ENCODE assay signal across 17 mouse cellular contexts in genomic region chr7:98498656-98499560, GRCm38 (mm10). TPM values are rescaled to one million over a fixed set of nuclear protein-coding genes. Genes with fewer than 3 reads are reported as not detected.
DNase-seq lines count a peak whose midpoint lies in the region; ATAC-seq and TF ChIP-seq lines count a peak whose summit lies in the region.
"Had no signal": no experiment of that assay in that cellular context is flagged by ENCODE, and none has a peak within 500 bp of the region (broad histone marks: within the 10 kb centered on the region; RNA-seq: fewer than 3 reads in every experiment).

No protein-coding gene starts in this region.

- no peak overlapping the region for H3K9ac ChIP-seq in forebrain, postnatal 0 days

- no peak for DNase-seq in forebrain, embryonic 10.5 days (ENCODE audit: extremely low spot score, low spot score)
- DNase-seq in forebrain, postnatal 0 days, result no peak
- no peak for DNase-seq in left cerebral cortex, adult 2 months (ENCODE audit: extremely low spot score in 1 of 2, low spot score in 2 of 2)
- no peak for DNase-seq in left cerebral cortex, postnatal 14 days (ENCODE audit: low spot score in 2 of 2)
- DNase-seq in cerebellum, postnatal 10 days, result peak; percentile 62 to 64
- DNase-seq in kidney, postnatal 25 days, result peak; percentile 52 to 79
- DNase-seq in layer of hippocampus, adult 9-11 months, result no peak
- DNase-seq in natural killer cell, adult 2 months (ENCODE audit: low spot score in 2 of 2), result no peak
- DNase-seq: adrenal gland, postnatal 25 days; liver; thymus, adult 18-20 months had no signal

- no peaks in the 10 kb centered on the region for H3K27me3 ChIP-seq in forebrain, embryonic 10.5 days (ENCODE audit: poor library complexity, severe bottlenecking)
- no peaks in the 10 kb centered on the region for H3K27me3 ChIP-seq in forebrain, postnatal 0 days (ENCODE audit: insufficient read depth, low read length)

- peaks cover 58% of the 10 kb centered on the region for H3K4me1 ChIP-seq in forebrain, embryonic 10.5 days
- H3K4me1 ChIP-seq in forebrain, postnatal 0 days (ENCODE audit: insufficient read depth), result 0 out of 2 replicates have a peak, but pooled peaks cover 2% of the 10 kb centered on the region

- no peak for ATAC-seq in forebrain, postnatal 0 days

- WGBS in forebrain, embryonic 10.5 days, result 88% methylated on average over 20 of the region's 20 CpGs
- 81% methylated on average over 20 of the region's 20 CpGs for WGBS in forebrain, postnatal 0 days

- no peaks in the 10 kb centered on the region for H3K9me3 ChIP-seq in forebrain, embryonic 10.5 days
- no peaks in the 10 kb centered on the region for H3K9me3 ChIP-seq in forebrain, postnatal 0 days (ENCODE audit: low read length)

- intact Hi-C loops in left cerebral cortex, adult 2 months (cut with DNase I), result no loop called here
- intact Hi-C loops in left cerebral cortex, postnatal 14 days (cut with DNase I), result no loop called here

- H3K4me3 ChIP-seq in forebrain, embryonic 10.5 days, result no peak overlapping the region
- H3K4me3 ChIP-seq in forebrain, postnatal 0 days (ENCODE audit: low read depth, low read length), result no peak overlapping the region
- no peak overlapping the region for H3K4me3 ChIP-seq in left cerebral cortex, adult 2 months

- no peak for TF ChIP-seq CTCF in forebrain, postnatal 0 days (IDR thresholded peaks at IDR 0.05; ENCODE audit: low read depth)
- no peak for TF ChIP-seq CTCF in left cerebral cortex, adult 2 months (IDR thresholded peaks at IDR 0.05)

- H3K27ac ChIP-seq in forebrain, embryonic 10.5 days, result peak overlapping the region; percentile 35; the same call in 1 of the 2 replicates
- H3K27ac ChIP-seq in forebrain, postnatal 0 days (ENCODE audit: low read depth, low read length), result no peak overlapping the region
- 0 out of 2 replicates have a peak overlapping the region, but pooled peaks have one; percentile 8 for H3K27ac ChIP-seq in left cerebral cortex, adult 2 months
- H3K27ac ChIP-seq: kidney, postnatal 0 days had no signal

- H3K4me2 ChIP-seq in forebrain, postnatal 0 days (ENCODE audit: low read depth), result no peak overlapping the region
- H3K4me2 ChIP-seq: heart, embryonic 11.5 days had no signal

- no peaks in the 10 kb centered on the region for H3K36me3 ChIP-seq in forebrain, embryonic 10.5 days (replicated peaks)
- H3K36me3 ChIP-seq in forebrain, postnatal 0 days (ENCODE audit: insufficient read depth), result no peaks in the 10 kb centered on the region

RNA-seq across cellular contexts. Expression of gene Lrrc32, which starts 9.8 kb away (rescaled TPM):
- 4.7 and 4.8 TPM in 2 replicates for polyA plus RNA-seq in forebrain, embryonic 10.5 days (2016; fragmentation: Nextera tagmentation; extraction: Ambion mirVana)
- total RNA-seq in forebrain, postnatal 0 days (2014; rRNA removed), result 3.3 and 6.0 TPM in 2 replicates
- 3.4 and 4.2 TPM in 2 replicates for polyA plus RNA-seq in forebrain, postnatal 0 days (2015; fragmentation: Nextera tagmentation; extraction: Ambion mirVana)
- total RNA-seq in left cerebral cortex, adult 2 months (2021), result 1 to 10 TPM; 5.0 to 8.0 TPM
- 1 to 10 TPM; 3.0 to 3.9 TPM for total RNA-seq in left cerebral cortex, postnatal 14 days (2021)
- total RNA-seq: common myeloid progenitor, adult 5-6 weeks had no signal

RNA-seq across cellular contexts. Expression of gene Gucy2d, which starts 58.7 kb away (rescaled TPM):
- polyA plus RNA-seq in forebrain, embryonic 10.5 days (2016; fragmentation: Nextera tagmentation; extraction: Ambion mirVana), result not detected in 2 replicates
- not detected in 2 replicates for total RNA-seq in forebrain, postnatal 0 days (2014; rRNA removed)
- not detected in 2 replicates for polyA plus RNA-seq in forebrain, postnatal 0 days (2015; fragmentation: Nextera tagmentation; extraction: Ambion mirVana)
- total RNA-seq in left cerebral cortex, adult 2 months (2021), result not detected
- total RNA-seq in left cerebral cortex, postnatal 14 days (2021), result under 1 TPM in 1 of 2 experiments, not detected in 1; 0.25 TPM
- total RNA-seq: adrenal gland, postnatal 25 days; common myeloid progenitor, adult 5-6 weeks had no signal
- polyA plus RNA-seq: hindbrain, embryonic 11.5 days; kidney, postnatal 0 days; lung, embryonic 16.5 days; small intestine, adult 2 months had no signal

Comparison
In these comparisons a context has a peak if more than half of its experiments do, and no peak if none do; other contexts are left out.
1. DNase-seq: peak in cerebellum, postnatal 10 days (2 of 2) and kidney, postnatal 25 days (2 of 2); none in forebrain, embryonic 10.5 days (single experiment), forebrain, postnatal 0 days (single experiment), left cerebral cortex, adult 2 months (0 of 2), left cerebral cortex, postnatal 14 days (0 of 2), layer of hippocampus, adult 9-11 months (single experiment) and natural killer cell, adult 2 months (0 of 2).